8 mouse cellular contexts compared by ENCODE assay signal in the genomic region with DNA sequence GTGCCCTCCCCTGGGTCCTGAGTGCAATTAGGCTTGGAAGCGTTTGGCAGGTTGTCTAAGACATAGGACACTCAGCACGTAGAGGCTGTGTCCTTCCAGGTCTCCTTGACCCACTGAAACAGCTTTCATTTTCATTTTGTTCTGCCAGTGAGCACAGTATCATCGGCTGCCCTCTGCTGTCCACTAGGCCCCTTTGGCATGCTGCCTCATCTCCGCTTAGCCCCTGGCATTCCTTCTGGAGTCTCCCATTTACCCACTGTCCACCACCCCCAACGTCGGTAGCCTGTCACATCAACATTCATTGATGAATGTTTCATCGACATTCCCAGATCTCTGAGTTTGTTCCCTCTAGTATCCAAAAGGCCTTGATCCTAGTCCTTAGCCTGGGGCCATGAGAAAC. TPM values are rescaled to one million over a fixed set of nuclear protein-coding genes. Genes with fewer than 3 reads are reported as not detected.
DNase-seq lines count a peak whose midpoint lies in the region; ATAC-seq and TF ChIP-seq lines count a peak whose summit lies in the region.

No protein-coding gene starts in this region.

- TF ChIP-seq EP300 in liver, postnatal 0 days (IDR thresholded peaks at IDR 0.05; ENCODE audit: low read depth) = no peak

- no peak overlapping the region for H3K9ac ChIP-seq in intestine, embryonic 15.5 days
- H3K9ac ChIP-seq in liver, postnatal 0 days (replicated peaks) = peak overlapping the region; percentile 23; the same call in 1 of the 2 replicates
- H3K9ac ChIP-seq in hindbrain, embryonic 12.5 days = no peak overlapping the region

- ATAC-seq in intestine, embryonic 15.5 days = no peak
- ATAC-seq in liver, postnatal 0 days = no peak
- ATAC-seq in hindbrain, embryonic 12.5 days (ENCODE audit: low FRiP score) = no peak

- H3K9me3 ChIP-seq in intestine, embryonic 15.5 days = no peaks in the 10 kb centered on the region
- no peaks in the 10 kb centered on the region for H3K9me3 ChIP-seq in liver, postnatal 0 days (ENCODE audit: low read length)
- H3K9me3 ChIP-seq in hindbrain, embryonic 12.5 days (replicated peaks) = no peaks in the 10 kb centered on the region

- no peaks in the 10 kb centered on the region for H3K27me3 ChIP-seq in intestine, embryonic 15.5 days (replicated peaks)
- no peaks in the 10 kb centered on the region for H3K27me3 ChIP-seq in liver, postnatal 0 days (ENCODE audit: insufficient read depth, low read length)
- no peaks in the 10 kb centered on the region for H3K27me3 ChIP-seq in hindbrain, embryonic 12.5 days

- peak overlapping the region; percentile 9; the same call in 1 of the 2 replicates for H3K4me3 ChIP-seq in intestine, embryonic 15.5 days (replicated peaks)
- peak overlapping the region; percentile 27 for H3K4me3 ChIP-seq in liver, postnatal 0 days (ENCODE audit: low read depth, low read length)
- H3K4me3 ChIP-seq in hindbrain, embryonic 12.5 days = no peak overlapping the region

- no peaks in the 10 kb centered on the region for H3K4me1 ChIP-seq in intestine, embryonic 15.5 days (replicated peaks)
- H3K4me1 ChIP-seq in liver, postnatal 0 days (ENCODE audit: insufficient read depth) = peaks cover 7% of the 10 kb centered on the region; the same call in 1 of the 2 replicates
- H3K4me1 ChIP-seq in hindbrain, embryonic 12.5 days = no peaks in the 10 kb centered on the region

- 76% methylated on average over 7 of the region's 7 CpGs for WGBS in intestine, embryonic 15.5 days
- 53% methylated on average over 7 of the region's 7 CpGs for WGBS in liver, postnatal 0 days (ENCODE audit: insufficient replicate concordance)
- 83% methylated on average over 7 of the region's 7 CpGs for WGBS in hindbrain, embryonic 12.5 days

- peak; percentile 47 to 52 for DNase-seq in cerebellum, postnatal 10 days
- DNase-seq in cerebellum, adult 9-11 months = no peak
- peak; percentile 62 to 77 for DNase-seq in adrenal gland, postnatal 36 days
- no peak for DNase-seq in liver, postnatal 0 days
- DNase-seq in B cell, adult 2 months = no peak
- no peak for DNase-seq in frontal cortex, adult 2 months (ENCODE audit: extremely low spot score in 1 of 2, low spot score in 1 of 2)

- TF ChIP-seq CTCF in liver, postnatal 0 days (IDR thresholded peaks at IDR 0.05; ENCODE audit: low read depth) = no peak

- no peak overlapping the region for H3K27ac ChIP-seq in intestine, embryonic 15.5 days
- H3K27ac ChIP-seq in liver, postnatal 0 days (ENCODE audit: low read depth) = peak overlapping the region; percentile 72
- H3K27ac ChIP-seq in hindbrain, embryonic 12.5 days = no peak overlapping the region; the same call in 1 of the 2 replicates

- no peak overlapping the region for H3K4me2 ChIP-seq in intestine, embryonic 15.5 days (replicated peaks)
- peak overlapping the region; percentile 36 for H3K4me2 ChIP-seq in liver, postnatal 0 days (ENCODE audit: low read depth, low read length)
- H3K4me2 ChIP-seq in hindbrain, embryonic 12.5 days (replicated peaks) = no peak overlapping the region

- no peaks in the 10 kb centered on the region for H3K36me3 ChIP-seq in intestine, embryonic 15.5 days
- H3K36me3 ChIP-seq in liver, postnatal 0 days (replicated peaks; ENCODE audit: insufficient read depth, low read length) = 0 out of 2 replicates have a peak, but pooled peaks cover 5% of the 10 kb centered on the region
- H3K36me3 ChIP-seq in hindbrain, embryonic 12.5 days = no peaks in the 10 kb centered on the region

RNA-seq across cellular contexts. Expression of a gene that starts 6.0 kb away (rescaled TPM):
- 10 to 100 TPM; 14.1 to 14.7 TPM for total RNA-seq in adrenal gland, postnatal 36 days (2021)
- 38.1 and 39.3 TPM in 2 replicates for polyA plus RNA-seq in intestine, embryonic 15.5 days (2015; fragmentation: Nextera tagmentation; extraction: Ambion mirVana)
- 11.4 and 12.6 TPM in 2 replicates for polyA plus RNA-seq in liver, postnatal 0 days (2015; fragmentation: Nextera tagmentation; extraction: Ambion mirVana)
- polyA plus RNA-seq in hindbrain, embryonic 12.5 days (2016; fragmentation: Nextera tagmentation; extraction: Ambion mirVana) = 11.8 and 14.2 TPM in 2 replicates
- polyA plus RNA-seq in frontal cortex, adult 2 months (2012; rRNA removed) = 7.6 and 9.4 TPM in 2 replicates

RNA-seq across cellular contexts. Expression of a gene that starts 16.6 kb away (rescaled TPM):
- not detected for total RNA-seq in adrenal gland, postnatal 36 days (2021)
- 0.34 and 0.69 TPM in 2 replicates for polyA plus RNA-seq in intestine, embryonic 15.5 days (2015; fragmentation: Nextera tagmentation; extraction: Ambion mirVana)
- polyA plus RNA-seq in liver, postnatal 0 days (2015; fragmentation: Nextera tagmentation; extraction: Ambion mirVana) = not detected in 2 replicates
- not detected in 2 replicates for polyA plus RNA-seq in hindbrain, embryonic 12.5 days (2016; fragmentation: Nextera tagmentation; extraction: Ambion mirVana)
- polyA plus RNA-seq in frontal cortex, adult 2 months (2012; rRNA removed) = 0.15 TPM in 1 of 2 replicates, not detected in the other

RNA-seq across cellular contexts. Expression of a gene that starts 28.8 kb away (rescaled TPM):
- total RNA-seq in adrenal gland, postnatal 36 days (2021) = under 1 TPM in 1 of 2 experiments, not detected in 1; 0.10 TPM
- 0.03 and 0.05 TPM in 2 replicates for polyA plus RNA-seq in intestine, embryonic 15.5 days (2015; fragmentation: Nextera tagmentation; extraction: Ambion mirVana)
- 0.04 and 0.06 TPM in 2 replicates for polyA plus RNA-seq in liver, postnatal 0 days (2015; fragmentation: Nextera tagmentation; extraction: Ambion mirVana)
- polyA plus RNA-seq in hindbrain, embryonic 12.5 days (2016; fragmentation: Nextera tagmentation; extraction: Ambion mirVana) = 0.04 TPM in 1 of 2 replicates, not detected in the other
- 0.04 and 0.29 TPM in 2 replicates for polyA plus RNA-seq in frontal cortex, adult 2 months (2012; rRNA removed)

Comparison
In these comparisons a context has a peak if more than half of its experiments do, and no peak if none do; other contexts are left out.
1. DNase-seq: peak in cerebellum, postnatal 10 days (2 of 2) and adrenal gland, postnatal 36 days (2 of 2); none in cerebellum, adult 9-11 months (single experiment), liver, postnatal 0 days (single experiment), B cell, adult 2 months (0 of 2) and frontal cortex, adult 2 months (0 of 2).